Mouse (Mus musculus) cerebellum, adult 2 months (tissue): ENCODE results near the gene Vgll4. TPM values are rescaled to one million over a fixed set of nuclear protein-coding genes. Genes with fewer than 3 reads are reported as not detected.

ENCODE experiments used
- DNase-seq, 2 experiments: peaks; one replicate each; pipeline ENCODE4 v3.0.0; 2021
- H3K27ac ChIP-seq: fragments of 200-500 bp; 2 replicates; pipeline ENCODE4 v1.5.1; 2012; ENCODE audit warnings: low read length, control low read depth, inconsistent platforms; ENCODE audit not compliant: insufficient read depth
- H3K27me3 ChIP-seq: fragments of 200-500 bp; 2 replicates; pipeline ENCODE4 v1.6.1; 2012; ENCODE audit warnings: inconsistent platforms, mild to moderate bottlenecking, low read length, moderate library complexity; ENCODE audit not compliant: control insufficient read depth, insufficient read depth
- H3K4me1 ChIP-seq: fragments of 200-500 bp; 2 replicates; pipeline ENCODE4 v1.6.1; 2011; ENCODE audit warnings: low read length; ENCODE audit not compliant: control insufficient read depth, insufficient read depth
- H3K4me3 ChIP-seq: fragments of 200-500 bp; replicated peaks from 2 replicates; pipeline ENCODE3; 2011; ENCODE audit warnings: mild to moderate bottlenecking, low read depth, low read length, control low read depth; ENCODE audit not compliant: insufficient read depth
- CTCF ChIP-seq: fragments of 200-500 bp; IDR thresholded peaks from 2 replicates; pipeline ENCODE4 v1.5.1; 2011; ENCODE audit warnings: low read depth, mild to moderate bottlenecking, control low read depth, low read length, moderate library complexity, borderline replicate concordance; ENCODE audit not compliant: insufficient read depth
- POLR2A ChIP-seq: fragments of 200-500 bp; IDR thresholded peaks from 2 replicates; pipeline ENCODE4 v1.6.1; 2011; ENCODE audit warnings: low read length, control low read depth, borderline replicate concordance; ENCODE audit not compliant: insufficient read depth
- WGBS: fragments of 180-500 bp; shearing (Covaris S2); methylation state at CpG from one replicate; pipeline ENCODE4 v1.1.7; 2018; 5-methylcytosine and 5-hydroxymethylcytosine counted together
- polyA plus RNA-seq: library from polyadenylated mRNA; depleted of rRNA; stranded (reverse); fragments of >200 nt; gene quantifications from 2 replicates; pipeline ENCODE4 v1.2.3, GENCODE M21; 2012

Gene Vgll4
- polyA plus RNA-seq, 1 experiment, result 23.9 TPM

DNA sequence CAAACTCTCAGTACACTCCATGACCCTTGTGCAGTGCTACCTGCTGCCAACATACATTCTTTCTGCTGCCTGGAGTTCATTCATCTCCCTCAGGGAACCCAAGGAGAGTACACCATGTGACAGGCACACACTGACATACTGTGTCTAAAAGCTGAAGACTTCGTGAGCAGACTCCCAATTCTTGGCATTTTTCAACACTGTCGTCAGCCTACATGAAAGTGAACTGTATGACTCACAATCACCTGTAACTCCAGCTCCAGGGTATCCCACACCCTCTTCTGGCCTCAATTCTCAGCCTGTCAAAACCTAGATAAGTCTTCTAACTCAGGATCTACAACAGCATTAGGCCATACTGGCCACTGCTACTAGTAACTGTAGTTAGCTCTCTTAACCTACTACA is 5.6 kb downstream of the Vgll4 start:
- no peak for TF ChIP-seq POLR2A
- TF ChIP-seq CTCF, result no peak
- 79% methylated on average over 2 of the region's 2 CpGs for WGBS

DNA sequence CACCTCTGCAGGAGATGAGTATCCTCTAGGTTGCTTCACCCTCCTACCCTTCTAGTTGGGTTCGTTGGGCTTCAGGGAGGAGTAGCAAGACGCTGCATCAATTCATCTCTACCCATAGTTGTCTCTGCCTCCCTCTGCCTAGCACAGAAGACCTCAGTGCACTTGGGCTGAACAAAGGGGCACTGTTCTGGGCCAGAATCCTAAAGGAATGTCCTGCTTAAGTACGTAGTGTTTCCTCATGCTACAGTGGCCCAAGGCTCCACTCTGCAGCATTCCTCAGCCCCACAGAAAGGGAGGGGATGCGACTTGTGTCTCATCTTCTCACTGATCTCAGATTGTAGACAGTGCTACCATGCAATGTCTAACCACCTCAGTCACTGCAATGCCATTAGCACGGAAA is 6.2 kb downstream of the Vgll4 start:
- WGBS, result 80% methylated on average over 5 of the region's 5 CpGs
- H3K27me3 ChIP-seq, result no peaks in the 10 kb centered on the region; the same call in 1 of the 2 replicates
- no peak for DNase-seq
- no peak for TF ChIP-seq CTCF
- TF ChIP-seq POLR2A, result no peak
- no peaks in the 10 kb centered on the region for H3K4me1 ChIP-seq
- no peak overlapping the region for H3K4me3 ChIP-seq
- peak overlapping the region; percentile 62; the same call in 1 of the 2 replicates for H3K27ac ChIP-seq

More for the DNA sequence above, 5.6 kb downstream of the Vgll4 start:
- DNase-seq, result no peak
- no peaks in the 10 kb centered on the region for H3K4me1 ChIP-seq
- H3K27ac ChIP-seq, result peak overlapping the region; percentile 62; the same call in 1 of the 2 replicates
- H3K4me3 ChIP-seq, result no peak overlapping the region
- no peaks in the 10 kb centered on the region; the same call in 1 of the 2 replicates for H3K27me3 ChIP-seq

DNA sequence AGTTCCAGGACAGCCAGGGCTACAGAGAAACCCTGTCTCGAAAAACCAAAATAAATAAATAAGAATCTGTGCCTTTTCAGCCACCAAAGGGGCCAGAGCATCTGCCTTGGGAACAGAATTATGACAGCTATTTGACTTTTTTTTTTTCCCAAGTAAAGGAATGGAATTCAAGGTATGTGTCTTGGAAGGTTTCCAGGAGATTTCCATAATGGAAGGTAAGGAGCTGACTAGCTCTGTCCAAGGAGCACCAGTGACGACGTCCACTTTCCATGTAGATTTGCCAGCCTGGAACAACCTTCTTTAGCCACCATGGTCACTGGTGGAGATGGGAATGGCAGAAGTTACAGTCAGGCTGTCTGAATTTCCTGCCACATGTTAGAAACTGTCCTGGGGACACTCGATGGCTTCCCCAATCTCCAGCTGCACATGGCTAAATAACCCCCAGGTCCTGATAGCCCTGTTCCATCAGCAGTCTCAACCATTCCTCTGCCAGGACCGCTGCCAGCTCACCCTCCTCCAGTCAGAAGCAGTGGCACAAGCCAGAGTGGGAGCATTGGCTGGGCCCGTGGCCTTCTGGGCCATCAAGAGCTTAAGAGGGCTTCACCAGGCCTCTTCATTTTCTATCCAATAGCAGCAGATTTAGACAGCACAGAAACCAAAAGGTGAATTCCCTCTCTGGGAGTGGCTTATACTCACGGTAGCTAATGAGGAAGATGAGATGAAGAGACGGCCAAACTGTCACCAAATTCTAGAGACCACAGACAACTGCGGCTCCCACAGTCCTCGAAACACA is 8.3 kb downstream of the Vgll4 start:
- 78% methylated on average over 10 of the region's 10 CpGs for WGBS
- DNase-seq, result no peak
- TF ChIP-seq POLR2A (no peak), CTCF (no peak)
- no peak overlapping the region for H3K27ac ChIP-seq
- H3K4me3 ChIP-seq, result no peak overlapping the region
- no peaks in the 10 kb centered on the region for H3K4me1 ChIP-seq
- no peaks in the 10 kb centered on the region; the same call in 1 of the 2 replicates for H3K27me3 ChIP-seq

DNA sequence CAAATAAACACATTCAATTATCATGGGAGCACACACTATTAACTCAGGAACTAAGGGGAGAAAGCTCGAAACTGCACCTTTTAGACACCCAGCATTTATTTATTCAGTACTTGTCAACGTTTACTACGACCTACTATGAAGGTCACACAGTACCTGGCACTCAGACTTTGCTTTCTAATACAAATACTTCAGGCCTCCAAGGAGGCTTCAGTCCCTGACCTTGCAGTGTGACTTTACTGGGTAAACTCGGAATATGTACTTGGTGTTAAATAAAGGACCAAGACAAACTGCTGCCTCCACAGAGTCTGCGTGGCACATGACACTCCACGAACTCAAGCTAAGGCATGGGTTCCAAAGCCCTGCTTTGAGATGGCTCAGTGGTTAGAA is 10.8 kb downstream of the Vgll4 start:
- H3K27ac ChIP-seq, result no peak overlapping the region
- 87% methylated on average over 6 of the region's 6 CpGs for WGBS
- TF ChIP-seq POLR2A, result no peak
- no peak for TF ChIP-seq CTCF
- no peaks in the 10 kb centered on the region; the same call in 1 of the 2 replicates for H3K27me3 ChIP-seq
- H3K4me3 ChIP-seq, result no peak overlapping the region
- no peaks in the 10 kb centered on the region for H3K4me1 ChIP-seq
- no peak for DNase-seq

DNA sequence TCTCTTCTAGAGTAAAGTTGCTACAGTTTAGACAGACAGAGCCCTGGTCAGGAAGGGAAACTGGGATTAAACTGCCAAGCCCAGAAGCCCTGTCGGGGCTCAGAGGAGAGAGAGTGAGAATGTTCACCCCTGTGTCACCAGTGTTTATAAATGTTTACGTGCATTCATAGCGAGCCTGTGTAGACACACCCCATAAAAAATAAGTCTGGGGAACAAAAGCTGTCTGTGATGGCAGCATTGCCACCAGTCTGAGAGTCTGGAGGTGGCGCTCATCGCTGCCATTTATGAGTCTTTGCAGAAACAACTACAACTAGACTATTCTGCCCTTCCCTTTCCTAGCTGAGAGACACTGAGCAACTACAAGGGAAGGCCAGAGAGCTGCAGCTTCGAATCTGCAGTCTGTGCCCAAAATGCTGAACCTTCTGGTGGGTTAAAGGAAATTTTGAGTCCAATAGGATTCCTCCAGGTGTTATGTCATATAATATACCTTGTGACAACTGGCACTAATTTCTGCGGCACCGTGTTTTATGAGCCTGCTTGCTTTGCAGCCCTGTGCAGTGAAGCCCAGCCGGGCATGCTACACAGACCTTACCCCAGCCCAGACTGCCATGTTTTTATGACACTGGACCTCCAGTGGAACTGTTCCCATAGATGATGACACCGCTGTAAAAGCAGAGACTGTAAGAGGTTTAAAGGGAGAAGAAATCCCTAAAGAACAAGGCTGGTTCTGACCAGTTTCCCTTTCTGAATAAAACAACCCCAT is 11.4 kb downstream of the Vgll4 start:
- 82% methylated on average over 10 of the region's 10 CpGs for WGBS
- no peak for DNase-seq
- no peaks in the 10 kb centered on the region; the same call in 1 of the 2 replicates for H3K27me3 ChIP-seq
- no peaks in the 10 kb centered on the region for H3K4me1 ChIP-seq
- H3K4me3 ChIP-seq, result no peak overlapping the region
- no peak for TF ChIP-seq CTCF
- TF ChIP-seq POLR2A, result no peak
- no peak overlapping the region for H3K27ac ChIP-seq

DNA sequence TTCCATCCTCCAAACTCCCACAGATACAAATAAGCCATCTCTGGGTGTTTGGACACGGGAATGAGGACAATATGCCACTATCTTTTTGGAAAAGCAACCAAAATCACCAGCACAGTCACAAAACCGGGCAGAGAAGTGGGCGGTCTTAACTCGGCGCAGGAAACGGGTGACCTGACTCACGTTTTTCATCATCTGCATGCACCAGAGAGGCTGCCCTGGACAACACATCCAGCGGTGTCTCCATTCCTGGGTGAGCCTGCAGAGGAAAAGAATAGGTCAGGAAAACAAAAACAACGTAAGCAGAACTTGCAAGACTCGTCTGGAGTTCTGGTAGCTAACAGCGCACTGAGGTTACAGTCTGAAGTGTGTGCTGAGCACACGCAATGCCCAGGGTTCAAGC is 12.0 kb downstream of the Vgll4 start:
- TF ChIP-seq POLR2A (no peak), CTCF (no peak)
- WGBS, result 78% methylated on average over 12 of the region's 12 CpGs
- H3K27me3 ChIP-seq, result no peaks in the 10 kb centered on the region; the same call in 1 of the 2 replicates
- no peak overlapping the region for H3K27ac ChIP-seq
- H3K4me3 ChIP-seq, result no peak overlapping the region
- no peak for DNase-seq
- H3K4me1 ChIP-seq, result no peaks in the 10 kb centered on the region

DNA sequence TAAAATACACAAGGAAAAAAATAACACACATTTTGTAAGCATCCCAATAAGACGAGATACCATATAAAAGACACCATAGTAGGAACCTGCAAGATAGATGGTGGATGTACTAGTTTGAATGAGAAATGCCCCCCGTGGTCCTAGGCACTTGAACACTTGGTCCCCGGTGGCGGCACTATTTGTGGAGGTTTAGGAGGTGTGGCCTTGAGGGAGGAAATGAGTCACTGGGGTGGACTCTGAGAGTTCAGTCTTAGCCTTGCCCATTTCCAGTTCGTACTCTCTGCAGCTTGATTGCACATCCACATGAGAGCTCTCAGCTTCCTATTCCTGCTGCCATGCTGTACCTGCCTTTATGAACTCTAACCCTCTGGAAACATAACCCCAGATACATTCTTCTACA is 15.3 kb downstream of the Vgll4 start:
- DNase-seq, result no peak
- Histone ChIP-seq H3K27me3 (no peaks in the 10 kb centered on the region), H3K4me1 (no peaks in the 10 kb centered on the region), H3K4me3 (no peak overlapping the region), H3K27ac (no peak overlapping the region)
- WGBS, result 85% methylated on average over 5 of the region's 5 CpGs
- TF ChIP-seq CTCF (no peak), POLR2A (no peak)

DNA sequence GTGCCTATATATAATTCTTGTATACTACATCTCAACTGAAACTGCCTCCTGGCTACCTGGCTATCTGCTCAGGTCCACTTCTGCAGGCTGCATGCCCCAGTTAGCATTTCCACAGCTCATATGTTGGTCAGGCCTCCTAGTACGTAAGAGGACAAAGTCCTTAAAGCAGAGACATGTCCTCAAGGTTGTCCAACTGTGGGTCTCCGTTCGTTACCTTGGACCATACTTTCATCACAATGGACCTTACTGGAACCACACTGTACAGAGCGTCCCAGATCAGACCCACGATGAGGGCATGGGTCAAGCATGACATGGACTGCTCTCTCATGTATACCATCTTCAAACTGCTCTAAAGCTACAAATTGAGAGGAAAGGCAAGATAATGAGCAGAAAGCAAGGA is 16.2 kb downstream of the Vgll4 start:
- Histone ChIP-seq H3K27me3 (no peaks in the 10 kb centered on the region), H3K27ac (no peak overlapping the region)
- WGBS, result 97% methylated on average over 5 of the region's 5 CpGs

More for the DNA sequence above, 16.2 kb downstream of the Vgll4 start:
- DNase-seq, result no peak
- Histone ChIP-seq H3K4me1 (no peaks in the 10 kb centered on the region), H3K4me3 (no peak overlapping the region)
- TF ChIP-seq CTCF, result no peak
- no peak for TF ChIP-seq POLR2A
